Mouse (Mus musculus) brain, embryonic 18.5 days (tissue): ENCODE results near the gene Dclre1b.
"Not testable (repeated sequence)": the region's sequence is repeated elsewhere in the genome, so short reads cannot be mapped to it uniquely, and the experiment has no call there.

Experiments used
- DNase-seq: peaks from one replicate; pipeline ENCODE4 v3.0.0-alpha.2; 2012; ENCODE audit warnings: low read depth, low spot score

Dclre1b gene

DNA sequence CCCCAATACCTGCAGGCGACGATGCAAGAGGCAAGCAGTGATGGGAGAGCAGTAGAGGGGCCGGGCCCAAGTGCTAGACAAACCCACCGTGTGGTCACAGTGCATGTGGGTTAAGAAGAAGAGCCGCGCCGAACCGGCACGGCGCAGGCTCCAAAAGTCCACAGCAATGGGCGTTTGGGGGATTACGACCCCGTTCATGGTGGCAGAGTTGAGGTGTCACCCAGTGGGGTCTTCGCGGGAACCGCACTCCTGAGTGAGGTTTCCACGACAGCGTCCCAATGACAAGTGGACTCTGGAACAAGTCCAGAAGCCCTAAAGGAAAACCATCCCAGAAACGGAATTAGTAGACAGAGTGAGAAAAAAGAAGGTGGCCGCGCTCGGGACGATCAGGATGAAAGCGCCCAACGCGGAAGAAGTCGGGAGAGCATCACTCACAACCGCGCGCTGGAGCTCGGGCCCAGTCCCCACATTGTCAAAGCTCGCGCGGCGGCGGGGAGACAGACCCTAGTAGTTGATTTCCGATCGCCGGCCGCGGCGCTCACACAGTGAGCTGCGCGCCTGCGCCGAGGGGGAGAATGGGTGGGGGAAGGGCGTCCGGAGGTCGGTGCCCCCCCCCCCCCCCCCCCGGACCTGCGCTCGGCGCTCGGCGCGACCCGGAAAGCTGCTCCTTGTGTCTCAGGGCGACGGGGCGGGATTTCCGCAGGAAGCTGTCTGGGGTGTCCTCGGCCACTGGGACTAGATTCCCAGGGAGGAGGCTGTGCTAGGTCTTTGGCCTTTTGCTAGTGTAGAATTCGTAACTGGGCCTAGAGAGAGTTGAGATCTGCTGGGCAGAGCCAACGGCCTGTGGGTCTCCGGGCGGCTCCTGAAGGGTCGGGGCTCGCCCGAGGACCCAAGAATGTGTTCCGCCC lies at the start of gene Dclre1b, which contains the start of the genes Ap4b1 and Gm43064:
TSS of gene Dclre1b (minus strand) at position 554 of the 908 bp plus-strand sequence.
TSS of gene Ap4b1 (plus strand) at position 630 of the 908 bp plus-strand sequence.
TSS of gene Gm43064 (plus strand) at position 683 of the 908 bp plus-strand sequence.
- DNase-seq = peak; percentile 86

DNA sequence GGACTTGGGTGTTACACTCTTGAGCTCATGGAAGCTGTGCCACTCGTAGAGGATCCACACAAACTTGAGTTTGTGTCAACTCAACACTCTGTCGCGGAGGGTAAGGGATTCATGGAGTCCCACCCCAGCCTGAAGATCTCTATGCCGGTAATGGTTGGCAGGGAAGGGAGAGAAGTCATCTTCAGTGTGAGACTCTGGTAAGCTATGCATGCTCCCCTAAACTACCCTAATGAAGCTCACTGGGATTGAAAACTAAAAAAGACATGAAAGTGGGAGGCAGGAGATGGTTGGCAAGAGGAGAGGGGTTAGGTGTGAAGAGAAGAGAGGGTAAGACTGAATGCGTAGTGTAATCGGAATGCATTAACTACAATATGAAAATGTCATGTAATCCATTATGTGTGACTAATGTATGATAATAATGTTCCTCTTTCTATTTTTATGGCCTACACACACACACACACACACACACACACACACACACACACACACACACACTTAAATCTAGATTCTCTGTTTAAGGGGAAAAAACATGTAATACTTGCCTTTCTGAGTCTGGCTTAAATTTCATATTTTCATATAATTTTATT lies 48.8 kb upstream of the Dclre1b start:
- DNase-seq = no peak

DNA sequence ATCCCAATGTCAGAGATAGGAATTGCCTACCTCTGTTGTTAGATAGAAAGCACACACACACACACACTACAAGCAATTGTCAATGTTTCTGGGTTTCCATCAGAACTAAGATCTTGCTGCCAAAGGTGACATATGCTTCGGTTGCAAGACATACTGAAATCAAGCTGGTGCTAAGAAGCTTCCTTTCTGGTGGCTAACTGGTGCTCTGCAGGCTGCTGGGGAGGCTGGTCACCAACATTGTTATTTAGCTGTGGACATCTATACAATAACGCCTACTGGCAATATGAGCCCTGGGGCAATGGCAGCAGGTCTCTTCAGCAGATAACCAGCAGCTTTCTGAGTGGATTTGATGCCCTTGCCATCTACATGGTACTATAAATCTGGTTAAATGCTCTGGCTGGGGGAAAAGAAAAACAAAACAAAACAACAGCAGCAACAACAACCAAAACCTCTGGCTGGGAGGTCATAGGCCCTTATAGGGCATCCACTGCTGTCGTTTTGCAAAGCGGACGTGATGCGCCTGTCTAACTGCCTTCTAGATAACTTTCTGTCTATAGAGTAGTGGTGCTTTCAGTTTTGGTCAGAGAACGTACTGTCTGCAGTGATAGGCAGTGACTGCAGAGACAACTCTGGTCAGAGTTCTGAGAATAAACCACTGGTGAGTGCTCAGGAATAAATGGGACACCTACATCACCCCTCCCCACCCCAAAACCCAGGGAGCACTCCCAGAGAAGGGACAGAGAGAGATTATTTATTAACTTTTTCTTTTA lies 48.0 kb upstream of the Dclre1b start:
- no peak for DNase-seq

DNA sequence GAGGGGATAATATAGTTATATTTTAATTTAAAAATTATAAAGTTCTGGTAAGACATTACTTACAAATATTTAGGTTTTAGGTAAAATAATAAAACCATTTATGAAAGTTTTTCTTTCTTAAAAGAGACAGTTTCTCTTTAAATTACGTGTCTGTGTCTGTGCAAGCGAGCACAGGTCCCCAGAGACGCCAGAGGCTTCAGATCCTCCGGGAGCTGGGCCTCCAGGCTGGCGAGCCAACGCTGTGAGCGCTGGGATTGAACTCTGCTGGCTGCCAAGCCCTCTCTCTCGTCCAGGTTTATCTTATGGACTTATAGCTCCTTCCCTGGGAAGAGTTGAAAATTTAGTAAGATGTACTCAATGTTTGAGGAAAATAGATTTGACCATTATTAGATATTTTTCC lies 44.6 kb upstream of the Dclre1b start:
- no peak for DNase-seq

DNA sequence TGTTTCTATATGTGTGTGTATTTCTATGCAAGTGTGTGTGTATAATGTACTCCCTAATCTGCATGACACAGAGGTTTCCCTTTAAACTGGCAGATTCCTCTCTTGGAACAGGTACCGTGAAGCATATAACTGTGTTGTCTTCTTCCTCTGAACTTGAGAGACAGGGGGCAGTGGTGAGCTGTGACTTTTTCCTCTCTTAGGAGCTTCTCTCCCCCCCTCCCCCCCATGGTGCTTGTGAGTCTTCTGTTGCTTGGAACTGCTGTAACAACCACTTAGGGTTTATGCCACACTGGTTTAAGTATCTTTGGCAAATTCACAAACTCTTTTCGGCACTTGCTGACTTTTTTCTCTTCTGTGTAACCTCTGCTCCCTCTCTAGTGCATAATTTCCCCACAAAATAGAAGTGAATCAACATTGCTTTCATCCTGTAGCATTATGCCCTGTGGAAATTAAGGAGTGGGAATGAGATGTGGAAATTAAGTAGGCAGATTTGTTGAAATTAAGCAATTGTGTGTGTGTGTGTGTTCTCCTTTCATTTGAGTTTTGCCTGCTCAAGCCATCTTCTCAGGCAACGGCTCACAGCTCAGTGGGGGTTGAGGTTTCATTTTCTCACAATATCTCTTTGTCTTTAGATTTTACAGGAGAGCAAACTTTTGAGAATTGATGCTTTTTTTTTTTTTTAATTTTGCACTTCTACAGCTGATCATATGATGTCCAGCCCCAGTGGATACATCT lies 43.5 kb upstream of the Dclre1b start:
- no peak for DNase-seq

DNA sequence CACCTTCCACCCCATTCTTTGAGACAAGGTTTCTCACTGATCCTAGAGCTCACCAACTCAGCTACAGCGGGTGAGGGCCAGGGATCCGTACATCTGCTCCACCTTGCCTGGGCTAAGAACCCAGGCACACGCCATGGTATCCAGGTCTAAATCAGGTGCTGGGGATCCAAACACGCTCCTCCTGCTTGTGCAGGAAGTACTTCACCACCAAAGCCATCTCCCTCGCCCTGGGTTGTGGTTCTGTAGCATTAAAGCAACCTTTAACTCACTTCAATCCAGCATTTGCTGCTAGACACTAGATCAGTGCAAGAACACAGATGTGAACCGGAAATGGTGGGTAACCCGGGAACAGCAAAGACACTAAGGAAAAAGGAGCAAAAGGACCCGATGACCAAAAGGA lies 42.6 kb upstream of the Dclre1b start:
- DNase-seq = no peak

DNA sequence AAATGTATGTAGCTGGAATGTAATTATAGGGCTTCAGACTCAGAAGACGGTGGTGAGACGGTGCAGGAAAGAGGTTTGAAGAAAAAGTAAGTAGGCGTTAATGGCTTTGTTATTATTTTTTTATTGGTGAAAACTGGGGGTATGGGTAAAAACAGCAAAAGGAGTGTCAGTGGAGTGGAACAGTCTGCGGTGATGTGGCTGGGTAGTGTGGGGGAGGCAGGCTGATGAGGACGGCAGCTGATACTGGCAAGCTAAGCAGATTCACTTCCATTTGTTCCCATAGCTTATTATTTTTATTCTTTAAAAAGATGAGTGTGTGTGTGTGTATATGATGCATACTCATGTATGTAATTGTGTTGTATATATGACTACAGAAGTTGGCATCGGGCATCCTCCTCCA lies 42.2 kb upstream of the Dclre1b start:
- DNase-seq = no peak

DNA sequence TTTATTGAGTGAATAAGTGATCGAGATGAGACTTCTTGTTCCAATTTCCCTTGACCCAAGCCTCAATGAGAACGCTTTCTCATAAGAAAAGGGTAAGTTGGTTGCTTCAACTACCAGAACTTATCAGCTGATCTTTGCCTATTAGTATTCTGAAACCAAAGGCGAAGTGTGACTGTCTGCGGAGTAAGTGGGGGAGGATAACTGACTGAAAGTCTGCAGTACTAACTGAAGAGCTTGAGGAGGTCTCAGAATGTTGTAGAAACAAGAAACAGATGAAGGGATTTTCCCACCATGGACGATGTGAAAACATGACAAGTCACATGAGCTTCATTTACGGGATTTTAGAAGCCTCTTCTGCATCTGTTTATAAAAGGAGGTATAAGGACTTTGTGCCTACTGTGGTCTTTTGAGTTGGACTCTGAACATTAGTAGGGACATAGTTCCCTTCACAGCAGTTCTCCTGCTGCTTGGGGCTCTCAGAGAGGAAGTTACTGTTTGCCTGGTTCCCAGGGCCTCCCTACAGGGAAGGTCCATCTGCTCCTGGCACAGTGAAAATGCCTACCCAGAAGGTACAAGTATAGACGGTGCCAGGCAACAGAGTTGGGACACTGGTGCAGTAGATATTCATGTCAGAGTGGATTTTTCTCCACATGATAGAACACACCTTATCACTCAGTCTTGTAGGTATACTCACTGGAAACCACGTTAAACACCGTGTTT lies 41.6 kb upstream of the Dclre1b start:
- DNase-seq = no peak

DNA sequence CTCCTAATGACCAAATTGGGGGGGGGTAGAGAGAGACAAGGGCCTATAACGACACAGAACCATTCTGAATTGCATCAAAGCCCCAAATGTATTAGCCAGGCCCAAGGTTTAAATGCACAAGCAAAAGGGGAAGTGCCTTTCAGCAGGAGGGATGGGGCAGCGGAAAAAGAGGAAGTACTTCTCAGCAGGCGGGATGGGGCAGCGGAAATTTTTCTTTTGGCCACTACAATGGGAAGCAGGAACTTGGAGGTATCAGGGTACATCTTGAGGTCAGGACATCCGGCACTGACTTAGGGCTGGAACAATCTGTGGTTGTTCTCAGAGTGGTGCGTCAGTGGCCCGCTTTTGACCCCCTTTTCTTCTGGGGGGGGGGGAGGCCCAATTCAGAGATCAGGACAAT lies 31.7 kb upstream of the Dclre1b start:
- not testable (repeated sequence) for DNase-seq

DNA sequence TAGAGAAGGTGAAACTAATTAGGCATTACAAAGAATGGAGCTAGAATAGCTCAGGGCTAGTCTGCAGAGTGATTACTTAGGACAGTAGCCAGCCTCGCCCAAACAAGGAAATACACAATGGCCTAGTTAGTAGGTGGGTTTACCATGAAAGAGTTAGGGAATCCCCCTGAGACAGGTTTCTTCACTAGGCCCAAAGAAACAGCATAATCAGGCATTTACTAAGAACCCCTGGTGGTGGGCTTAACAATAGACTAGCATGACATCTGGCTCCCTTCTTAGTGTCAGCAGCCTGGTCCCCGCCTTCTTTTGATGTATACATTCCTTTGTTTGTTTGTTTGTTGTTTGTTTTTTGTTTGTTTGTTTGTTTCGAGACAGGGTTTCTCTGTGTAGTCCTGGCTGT lies 31.0 kb upstream of the Dclre1b start:
- DNase-seq = not testable (repeated sequence)

DNA sequence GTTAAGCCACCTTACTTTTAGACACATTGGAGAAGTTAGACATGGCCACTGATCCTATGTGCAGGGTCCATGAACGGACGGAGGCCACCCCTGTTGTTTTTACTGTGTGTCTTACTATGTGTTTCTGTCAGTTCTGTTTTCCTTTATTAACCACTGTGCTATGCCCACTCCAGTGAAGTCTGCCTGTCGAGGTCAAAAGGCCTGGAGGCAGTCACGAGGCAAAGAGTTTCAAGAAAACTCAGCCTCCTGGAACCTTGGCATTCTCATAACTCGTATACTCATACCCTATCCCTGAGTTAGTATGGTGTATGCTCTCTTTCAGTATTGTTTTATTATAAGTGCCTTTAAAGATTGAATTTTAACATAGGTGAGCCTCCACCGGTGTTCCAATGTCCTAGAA lies 30.5 kb upstream of the Dclre1b start:
- no peak for DNase-seq

DNA sequence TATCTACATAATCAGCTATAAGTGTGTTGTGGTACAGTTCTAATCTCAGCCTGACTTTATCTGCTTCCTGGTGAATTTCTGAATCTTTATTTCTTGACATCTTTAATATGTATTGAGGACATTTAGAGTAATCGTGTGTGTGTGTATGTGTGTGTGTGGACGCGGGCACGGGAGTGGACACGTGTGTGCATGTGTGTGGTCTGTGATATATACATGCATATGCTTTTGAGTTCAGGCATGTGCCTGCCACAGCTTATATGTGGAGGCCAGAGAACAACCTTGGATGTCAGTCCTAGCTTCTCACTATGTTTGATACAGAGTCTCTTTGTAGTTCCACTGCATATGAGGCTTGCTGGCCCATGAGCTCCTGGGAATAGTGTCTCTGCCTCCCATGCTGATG lies 27.2 kb upstream of the Dclre1b start:
- DNase-seq = no peak

DNA sequence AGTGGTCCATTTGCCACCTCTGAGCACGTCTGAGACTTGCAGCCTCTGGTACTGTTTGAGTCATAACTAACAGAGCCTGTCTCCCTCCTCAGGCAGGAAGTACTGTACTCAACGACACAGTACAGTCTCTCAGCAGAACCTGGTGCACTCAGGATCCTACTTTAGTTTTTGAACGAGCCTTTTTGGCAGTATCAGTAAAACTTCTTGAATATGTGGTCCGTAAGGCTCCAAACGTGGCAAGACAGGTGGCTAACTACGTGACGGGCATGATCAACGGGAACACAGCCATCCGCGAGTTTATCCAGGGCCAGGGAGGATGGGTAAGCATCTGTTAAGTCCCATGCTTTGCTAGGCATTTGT lies 26.7 kb upstream of the Dclre1b start:
- no peak for DNase-seq

DNA sequence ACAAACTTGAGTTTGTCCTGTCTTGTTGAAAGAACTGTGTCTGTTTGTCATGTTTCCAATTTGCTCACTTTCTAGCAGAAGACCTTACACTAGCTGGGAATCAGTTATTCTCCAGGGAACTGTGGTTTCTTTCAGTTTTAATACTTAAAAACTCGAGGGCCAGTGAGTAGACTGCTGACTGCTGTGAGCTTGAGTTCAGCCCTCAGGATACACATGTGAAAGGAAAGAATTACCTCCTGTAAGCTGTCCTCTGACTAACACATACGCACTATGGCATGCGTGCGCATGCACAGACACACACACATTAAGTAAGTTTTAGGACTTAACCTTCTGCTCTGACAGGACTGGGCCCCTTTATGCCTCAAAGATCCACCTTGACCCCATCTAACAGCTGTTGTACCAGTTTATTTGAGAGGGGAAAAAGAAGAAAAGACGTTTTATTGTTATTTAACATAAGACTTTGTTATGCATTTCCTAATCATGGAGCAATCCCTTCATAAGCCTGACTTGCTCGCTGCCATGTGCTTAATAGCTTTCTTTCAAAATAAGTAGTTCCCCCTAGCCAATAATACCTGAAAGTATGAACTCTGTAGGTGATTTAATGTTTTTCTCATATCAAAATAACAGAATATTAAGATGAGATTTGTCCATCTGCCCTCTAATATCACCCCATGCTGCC lies 26.2 kb upstream of the Dclre1b start:
- DNase-seq = no peak

DNA sequence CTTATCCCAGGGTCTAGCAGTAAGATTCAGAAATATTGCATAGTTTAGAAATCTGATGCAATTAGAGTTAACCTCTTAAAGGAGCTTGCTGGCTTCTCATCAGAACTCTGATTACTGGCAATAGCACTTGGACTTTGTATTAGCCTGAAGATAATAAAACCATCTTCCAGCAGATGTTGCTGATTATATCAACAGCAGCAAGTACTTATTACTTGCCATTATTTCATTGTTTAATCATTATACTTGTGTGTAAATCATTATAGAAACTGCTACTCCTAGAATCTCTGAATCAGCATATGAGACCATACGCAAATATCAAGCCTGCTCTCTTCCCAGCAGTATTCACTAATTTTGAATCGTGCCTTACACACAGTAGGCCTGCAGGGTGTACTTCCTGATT lies 24.8 kb upstream of the Dclre1b start:
- DNase-seq = no peak

DNA sequence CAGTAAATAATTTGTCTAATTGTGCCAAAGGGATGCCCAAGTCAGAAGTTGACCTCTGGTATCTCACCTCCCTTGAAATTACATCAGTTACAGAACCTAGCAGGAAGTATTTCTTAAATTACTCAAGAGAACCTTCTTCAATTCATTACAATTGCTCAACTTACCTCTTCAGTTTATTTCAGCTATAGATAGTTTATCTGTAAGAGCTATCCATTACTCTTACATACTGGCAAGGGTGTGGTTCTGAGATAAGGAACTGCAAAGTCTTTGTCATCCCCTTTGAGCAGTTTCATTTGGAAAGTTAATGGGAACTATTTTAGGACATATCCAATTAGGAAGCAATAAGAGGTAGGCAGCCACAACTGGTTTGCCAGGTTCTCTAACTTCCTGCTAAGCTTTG lies 23.2 kb upstream of the Dclre1b start, which contains the start of gene Bcl2l15:
TSS of gene Bcl2l15 (plus strand) at position 176 of the 400 bp plus-strand sequence.
- no peak for DNase-seq

DNA sequence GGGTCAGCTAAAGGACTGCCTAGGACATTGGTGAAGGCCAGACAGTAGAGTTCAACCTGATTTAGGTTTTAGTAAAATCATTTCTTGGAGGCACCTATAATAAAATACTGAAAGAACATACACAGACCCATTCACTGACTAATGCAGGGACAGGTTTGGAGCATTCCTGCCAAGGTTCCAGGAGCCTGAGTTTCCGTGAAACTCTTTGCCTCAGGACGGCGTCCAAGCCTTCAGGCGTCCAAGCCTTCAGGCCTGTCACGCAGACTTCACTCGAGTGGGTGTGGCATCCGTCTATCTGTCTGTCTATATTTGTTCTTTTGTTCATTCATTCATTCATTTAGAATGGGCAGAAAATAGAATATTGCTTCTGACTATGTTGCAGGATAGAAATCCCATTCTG lies 21.9 kb upstream of the Dclre1b start:
- no peak for DNase-seq

DNA sequence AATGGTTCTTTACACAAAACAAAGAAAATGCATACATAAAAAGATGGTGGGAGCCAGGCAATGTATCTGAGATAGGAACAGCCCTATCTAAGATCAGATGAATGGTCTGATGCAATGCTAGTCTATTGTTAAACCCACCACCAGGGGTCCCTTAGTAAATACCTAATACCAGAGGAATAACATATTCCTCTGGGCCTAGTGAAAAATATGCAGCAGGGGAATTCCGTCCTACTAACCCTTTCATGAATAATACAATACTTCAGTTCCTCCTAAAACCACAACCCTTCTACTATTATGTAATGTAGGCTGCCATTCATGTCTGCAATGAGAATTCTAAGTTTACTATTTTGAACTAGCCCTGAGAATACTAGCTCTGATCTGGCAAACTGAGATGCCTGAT lies 21.4 kb upstream of the Dclre1b start:
- not testable (repeated sequence) for DNase-seq

DNA sequence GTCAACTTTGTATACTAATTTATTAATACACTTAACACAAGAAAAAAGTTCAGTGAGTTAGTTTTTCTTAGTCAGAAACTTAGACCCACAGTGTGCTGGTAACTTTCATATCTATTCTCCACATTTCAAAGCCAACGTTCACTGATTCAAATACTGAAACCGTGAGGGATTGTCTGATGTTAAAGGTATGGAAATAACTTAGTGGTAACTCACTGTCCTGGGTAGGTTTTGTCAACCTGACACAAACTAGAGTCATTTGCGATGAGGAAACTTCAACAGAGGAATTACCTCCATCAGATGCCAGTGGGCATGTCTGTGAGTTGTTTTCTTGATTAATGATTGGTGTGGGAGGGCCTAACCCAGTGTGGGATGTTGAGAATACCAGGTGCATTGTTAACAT lies 19.8 kb upstream of the Dclre1b start:
- DNase-seq = no peak

DNA sequence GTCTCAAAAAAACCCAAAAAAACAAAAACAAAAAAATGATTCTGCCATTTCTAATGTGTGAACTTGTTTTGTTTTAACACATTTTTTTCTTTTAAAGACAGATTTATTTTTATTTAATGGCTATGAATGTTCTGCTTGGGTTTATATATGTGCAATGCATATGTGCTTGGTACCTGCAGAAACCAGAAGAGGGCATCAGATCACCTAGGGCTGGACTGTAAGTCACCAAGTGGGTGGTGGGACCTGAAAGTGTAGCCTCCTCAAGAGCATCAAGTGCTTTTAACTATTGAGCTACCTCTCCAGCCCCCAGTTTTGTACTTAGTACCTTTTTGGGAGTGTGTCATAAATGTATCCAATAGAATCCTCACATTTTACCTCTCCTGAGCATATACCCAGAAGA lies 18.3 kb upstream of the Dclre1b start:
- DNase-seq = no peak
